Mouse (Mus musculus) testis, postnatal 14 days (tissue): Measurements from ENCODE around the gene Adck2.

Experiments
- DNase-seq: peaks from one replicate; pipeline ENCODE4 v3.0.0; 2021; ENCODE audit warnings: low spot score

Gene Adck2

GRCm38 (mm10) chr6:39557723-39558261 lies 15.9 kb upstream of the Adck2 start, which contains the start of gene Dennd2a:
Dennd2a (minus strand) TSS chr6:39557867.
- peak; percentile 80 for DNase-seq

DNA sequence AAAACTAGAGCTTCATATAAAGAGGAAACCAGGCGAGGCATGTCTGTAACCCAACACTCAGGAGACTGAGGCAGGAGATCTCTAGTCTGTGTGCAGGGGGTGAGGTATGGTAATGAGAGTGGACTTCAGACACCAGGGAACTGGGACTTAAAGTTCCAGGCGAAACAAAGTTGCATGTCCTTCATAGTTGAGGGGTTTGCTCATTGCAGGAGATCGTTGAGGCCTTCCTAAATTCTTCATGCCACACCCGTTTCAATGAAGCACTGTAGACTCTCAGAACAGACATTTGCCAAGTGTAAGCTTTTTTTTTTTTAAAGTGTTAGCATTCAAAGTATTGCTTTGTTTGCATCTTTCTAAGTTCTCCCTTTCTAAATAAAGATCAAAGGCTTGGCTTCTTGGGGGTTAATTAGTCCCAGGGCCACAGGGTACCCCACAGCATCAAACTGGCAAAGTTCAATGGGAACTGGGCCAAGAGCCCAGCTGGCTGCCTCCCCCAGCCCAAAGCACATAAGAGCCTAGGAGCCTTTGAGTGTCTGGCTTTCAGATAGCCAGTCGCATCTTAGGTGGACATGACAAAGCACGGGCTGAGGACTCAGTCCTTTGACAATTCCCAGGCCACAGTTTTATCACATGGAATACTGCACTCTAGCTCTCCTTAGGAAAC lies 14.3 kb upstream of the Adck2 start:
- DNase-seq: no peak

- peak; percentile 63 for DNase-seq
These were observed 11.3 kb upstream of the Adck2 start for GRCm38 (mm10) chr6:39562166-39563015.

DNA sequence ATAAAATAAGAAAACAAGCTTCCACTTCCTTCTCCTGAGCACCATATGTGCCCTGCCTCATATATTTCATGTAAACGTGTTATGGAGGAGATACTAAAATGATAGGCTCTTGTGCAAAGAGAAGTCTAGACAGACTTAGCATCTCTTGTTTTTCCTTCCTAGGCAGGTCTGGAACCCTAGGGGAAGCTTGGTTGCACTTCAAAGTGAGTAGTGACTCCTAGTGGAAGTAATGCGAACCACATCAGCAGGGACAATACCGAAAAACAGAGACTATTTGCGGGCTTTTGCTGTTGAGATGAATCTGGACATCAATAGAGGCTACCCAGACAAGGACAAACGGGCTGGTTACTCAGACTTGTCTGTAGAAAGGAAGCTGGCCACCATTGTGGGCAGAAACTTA lies 6.1 kb upstream of the Adck2 start:
- DNase-seq: no peak

DNA sequence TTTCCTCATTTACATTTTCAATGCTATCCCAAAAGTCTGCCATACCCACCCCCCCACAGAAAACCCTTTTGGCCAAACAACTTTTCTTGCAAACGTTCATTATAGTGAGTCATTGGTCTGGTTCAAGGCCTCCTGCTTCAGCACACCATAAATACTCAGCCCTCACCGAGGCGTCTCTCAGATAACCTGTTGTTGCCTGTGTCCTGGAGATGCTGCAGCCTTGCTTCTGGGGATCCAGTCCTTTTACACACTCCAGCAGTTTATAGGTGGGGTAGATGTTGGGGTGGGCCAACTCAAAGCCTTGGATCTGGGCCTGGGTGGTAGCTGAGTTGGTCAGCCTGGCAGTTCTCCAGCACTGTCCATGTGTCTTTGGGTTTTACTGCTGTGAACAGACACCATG lies 3.2 kb upstream of the Adck2 start:
- DNase-seq: no peak

- DNase-seq: no peak
These were observed 839 bp downstream of the Adck2 start for GRCm38 (mm10) chr6:39574555-39574869.

GRCm38 (mm10) chr6:39574951-39575350 lies 1.3 kb downstream of the Adck2 start:
- no peak for DNase-seq

DNA sequence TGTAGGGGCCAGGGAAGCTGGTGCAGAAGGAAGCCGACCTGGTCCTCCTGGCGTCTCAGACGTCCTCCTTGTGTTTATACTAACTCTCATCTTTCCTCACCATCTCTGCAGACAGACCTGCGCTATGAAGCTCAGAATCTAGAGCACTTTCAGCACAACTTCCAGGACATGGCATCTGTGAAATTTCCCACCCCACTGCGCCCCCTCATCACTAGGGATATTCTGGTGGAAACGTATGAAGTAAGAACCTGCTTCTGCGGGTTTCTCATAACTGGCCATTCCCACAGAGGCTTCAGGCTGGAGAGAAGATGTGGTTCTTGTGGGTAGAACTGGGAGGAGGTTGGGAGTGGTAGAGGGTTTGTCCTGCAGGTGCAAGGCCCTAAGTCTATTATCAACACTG lies 5.9 kb downstream of the Adck2 start:
- no peak for DNase-seq

GRCm38 (mm10) chr6:39580558-39580957 lies 6.9 kb downstream of the Adck2 start:
- DNase-seq: no peak

- DNase-seq: no peak
These were observed 7.6 kb downstream of the Adck2 start for GRCm38 (mm10) chr6:39581087-39581784.

GRCm38 (mm10) chr6:39585517-39585916 lies 11.8 kb downstream of the Adck2 start, which contains the start of gene Gm42420:
Gm42420 (plus strand) TSS chr6:39585753.
- no peak for DNase-seq

DNA sequence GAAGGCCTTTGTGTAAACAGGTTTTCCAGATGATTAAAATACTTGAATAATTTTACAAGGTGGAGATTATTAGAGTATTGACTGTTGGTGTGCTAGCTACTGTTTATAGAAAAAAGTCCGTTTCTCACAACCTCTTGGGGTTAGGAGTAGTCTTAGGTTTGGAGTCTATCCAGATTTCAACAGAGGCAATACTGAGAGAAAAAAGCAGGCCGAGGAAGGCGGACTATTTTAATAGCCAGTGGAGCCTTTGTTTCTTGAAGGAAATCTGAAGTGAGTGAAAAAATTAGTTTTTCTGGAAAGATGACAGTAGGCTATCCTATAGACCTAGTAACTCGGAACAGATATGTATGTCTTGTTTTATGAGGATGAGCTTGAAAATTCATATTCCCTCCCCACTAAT lies 17.8 kb downstream of the Adck2 start:
- no peak for DNase-seq

DNA sequence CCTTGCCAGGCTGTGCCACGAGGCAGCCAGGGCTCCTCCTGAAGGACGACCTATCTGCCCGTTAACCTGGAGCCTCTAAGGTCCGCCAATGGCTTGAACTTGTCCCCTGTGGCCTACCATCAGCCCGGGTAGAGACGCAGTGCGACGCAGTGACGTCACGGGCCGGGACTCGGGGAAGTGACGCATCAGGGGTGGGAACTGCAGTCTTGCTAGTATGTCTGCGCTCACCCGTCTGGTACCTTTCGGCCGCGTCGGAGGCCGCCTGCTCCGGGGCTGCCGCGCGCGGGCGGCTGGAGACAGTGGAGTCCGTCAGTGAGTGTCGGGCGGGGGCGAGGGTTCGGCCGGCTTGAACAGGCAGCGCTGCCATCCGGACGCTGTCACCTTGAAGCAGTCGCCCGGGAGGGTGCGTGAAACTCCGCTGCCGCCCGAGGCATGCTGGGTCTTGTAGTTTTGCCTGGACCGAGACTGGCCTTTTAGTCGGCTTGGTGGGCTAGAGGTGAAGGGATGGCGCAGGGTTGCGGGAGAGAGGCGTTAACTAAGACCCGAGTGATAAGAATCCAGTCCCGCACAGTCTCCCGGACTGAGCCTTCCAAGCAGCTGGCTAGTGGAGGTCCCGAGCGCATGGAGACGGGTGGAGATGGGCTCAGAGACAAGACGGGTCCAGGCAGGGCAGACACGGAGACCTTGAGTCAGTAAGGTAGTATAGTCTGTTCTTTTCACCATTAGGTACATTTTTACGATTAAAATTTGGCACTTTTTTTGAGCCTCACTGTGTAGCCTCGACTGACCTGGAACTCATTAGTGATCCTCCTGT lies 18.9 kb downstream of the Adck2 start, which contains the start of gene Ndufb2:
Gene Ndufb2, plus strand, starts transcription at position 174 of the 814 bp plus-strand sequence.
- peak; percentile 92 for DNase-seq

- DNase-seq: no peak
These were observed 27.2 kb downstream of the Adck2 start for GRCm38 (mm10) chr6:39600851-39601250.

- no peak for DNase-seq
These were observed 28.2 kb downstream of the Adck2 start for GRCm38 (mm10) chr6:39601828-39602227.

GRCm38 (mm10) chr6:39604565-39604964 lies 30.9 kb downstream of the Adck2 start:
- no peak for DNase-seq

GRCm38 (mm10) chr6:39606056-39606455 lies 32.4 kb downstream of the Adck2 start:
- no peak for DNase-seq

DNA sequence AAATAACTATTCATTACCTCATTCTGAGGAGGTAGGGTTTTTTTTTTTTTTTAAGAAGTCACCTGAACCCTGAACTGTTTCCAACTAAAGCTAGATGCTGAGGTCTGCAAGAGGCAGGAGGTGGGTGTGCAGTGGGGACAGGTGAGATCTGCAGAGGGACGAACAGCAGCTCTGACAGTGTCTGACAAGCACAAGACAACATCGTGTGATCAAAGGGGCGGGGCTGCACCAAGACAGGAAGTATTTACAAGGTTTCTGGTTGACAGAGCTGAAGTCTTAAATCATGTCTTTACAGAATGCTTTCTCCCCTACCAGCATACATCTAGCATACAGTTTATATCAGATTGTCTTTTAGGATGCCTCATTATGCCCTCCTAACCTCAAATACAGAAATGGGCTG lies 33.2 kb downstream of the Adck2 start:
- DNase-seq: no peak

DNA sequence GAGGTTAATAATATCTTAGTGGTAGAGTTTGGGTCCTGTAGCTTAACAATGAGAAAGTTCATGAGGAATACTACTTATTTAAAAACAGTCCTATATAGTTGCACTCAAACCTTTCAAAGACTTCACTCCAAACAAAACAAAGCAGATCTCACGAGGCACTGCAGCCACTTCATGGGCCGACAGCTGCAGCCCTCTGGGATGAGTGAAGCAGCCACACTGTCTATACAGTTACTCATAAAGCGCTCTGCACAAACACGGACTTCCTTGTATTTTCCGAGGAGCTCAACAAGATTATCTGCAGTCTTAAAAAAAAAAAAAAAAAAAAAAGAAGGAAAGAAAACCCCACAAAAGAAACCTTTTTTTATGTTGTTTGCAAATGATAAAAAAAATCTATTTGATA lies 33.7 kb downstream of the Adck2 start:
- no peak for DNase-seq

GRCm38 (mm10) chr6:39610207-39610606 lies 36.5 kb downstream of the Adck2 start:
- no peak for DNase-seq

- no peak for DNase-seq
These were observed 37.6 kb downstream of the Adck2 start for GRCm38 (mm10) chr6:39611296-39611695.
